Mouse (Mus musculus) forebrain, embryonic 14.5 days (tissue): ENCODE data around the gene Kctd12b. TPM values are rescaled to one million over a fixed set of nuclear protein-coding genes. Genes with fewer than 3 reads are reported as not detected.

Experiments used
- ATAC-seq: fragments of 200-750 bp; cut with Nextera tagmentation; 2 replicates; pipeline ENCODE4 v1.8.0; 2017; ENCODE audit warnings: mild to moderate bottlenecking, moderate library complexity
- DNase-seq: peaks from one replicate; pipeline ENCODE4 v3.0.0-alpha.2; 2015; ENCODE audit warnings: low spot score
- H3K27ac ChIP-seq: fragments of 300-500 bp; sonication (generic); 2 replicates; pipeline ENCODE4 v1.5.1; 2014; ENCODE audit warnings: low read depth, mild to moderate bottlenecking, control low read depth, low read length, moderate library complexity
- H3K27me3 ChIP-seq: fragments of 300-500 bp; sonication (generic); replicated peaks from 2 replicates; pipeline ENCODE4 v1.6.1; 2014; ENCODE audit warnings: low read length, control low read depth, mixed read lengths; ENCODE audit not compliant: control insufficient read depth, insufficient read depth
- H3K36me3 ChIP-seq: fragments of 300-500 bp; sonication (generic); 2 replicates; pipeline ENCODE4 v1.6.1; 2014; ENCODE audit warnings: low read length, control low read depth; ENCODE audit not compliant: control insufficient read depth, insufficient read depth
- H3K4me1 ChIP-seq: fragments of 300-500 bp; sonication (generic); 2 replicates; pipeline ENCODE4 v1.6.1; 2014; ENCODE audit warnings: antibody characterized with exemption, low read length, control low read depth; ENCODE audit not compliant: control insufficient read depth, insufficient read depth
- H3K4me2 ChIP-seq: fragments of 300-500 bp; sonication (generic); 2 replicates; pipeline ENCODE4 v1.6.1; 2014; ENCODE audit warnings: mild to moderate bottlenecking, control low read depth, low read length
- H3K4me3 ChIP-seq: fragments of 300-500 bp; sonication (generic); 2 replicates; pipeline ENCODE4 v1.5.1; 2014; ENCODE audit warnings: low read depth, low read length, control low read depth
- H3K9ac ChIP-seq: fragments of 300-500 bp; sonication (generic); 2 replicates; pipeline ENCODE4 v1.6.1; 2014; ENCODE audit warnings: mild to moderate bottlenecking, low read length, control low read depth, moderate library complexity
- H3K9me3 ChIP-seq: fragments of 300-500 bp; sonication (generic); replicated peaks from 2 replicates; pipeline ENCODE4 v1.6.1; 2016; ENCODE audit warnings: low read length, control low read depth, mixed read lengths; ENCODE audit not compliant: control insufficient read depth
- WGBS: fragments of 180-500 bp; shearing (Covaris S2); extraction: QIAGEN DNeasy Blood & Tissue Kit; methylation state at CpG from one replicate; pipeline ENCODE4 v1.1.7; 2014; 5-methylcytosine and 5-hydroxymethylcytosine counted together
- polyA plus RNA-seq: library from polyadenylated mRNA; unstranded; fragments of >200 nt; fragmentation: Nextera tagmentation; extraction: Ambion mirVana; gene quantifications from 2 replicates; pipeline ENCODE4 v1.2.1, GENCODE M21; 2014

Kctd12b gene
- polyA plus RNA-seq, result 2.1 and 2.5 TPM in 2 replicates

- H3K4me1 ChIP-seq, result no peaks in the 10 kb centered on the region
- WGBS, result 31% methylated on average over 11 of the region's 11 CpGs
- H3K27ac ChIP-seq, result no peak within 1 kb of the TSS
These were observed at the start of gene Kctd12b for GRCm38 (mm10) chrX:153695782-153696395. Gene Kctd12b (minus strand): TSS chrX:153696391.

GRCm38 (mm10) chrX:153742493-153742892, 46.3 kb upstream of the Kctd12b start:
- H3K4me2 ChIP-seq, result no peak overlapping the region
- no peaks in the 10 kb centered on the region for H3K9me3 ChIP-seq
- no peaks in the 10 kb centered on the region for H3K4me1 ChIP-seq
- no peak overlapping the region for H3K4me3 ChIP-seq
- H3K9ac ChIP-seq, result no peak overlapping the region
- no peaks in the 10 kb centered on the region for H3K36me3 ChIP-seq
- no peak for DNase-seq
- H3K27me3 ChIP-seq, result no peaks in the 10 kb centered on the region
- WGBS, result 86% methylated on average over 3 of the region's 3 CpGs
- no peak overlapping the region for H3K27ac ChIP-seq
- no peak for ATAC-seq

More at GRCm38 (mm10) chrX:153695782-153696395, at the start of gene Kctd12b:
- peak within 1 kb of the TSS; percentile 34 for H3K4me2 ChIP-seq
- DNase-seq (peak; percentile 14), ATAC-seq (no peak)
- H3K36me3 ChIP-seq, result no peaks in the 10 kb centered on the region
- peak within 1 kb of the TSS; percentile 3 for H3K4me3 ChIP-seq
- no peaks in the 10 kb centered on the region for H3K9me3 ChIP-seq
- H3K9ac ChIP-seq, result no peak within 1 kb of the TSS
- H3K27me3 ChIP-seq, result no peaks in the 10 kb centered on the region

- no peak overlapping the region for H3K9ac ChIP-seq
- no peaks in the 10 kb centered on the region for H3K9me3 ChIP-seq
- no peaks in the 10 kb centered on the region for H3K4me1 ChIP-seq
- ATAC-seq (no peak), DNase-seq (peak; percentile 19)
- no peak overlapping the region for H3K27ac ChIP-seq
- 0 out of 2 replicates have a peak, but pooled peaks cover 5% of the 10 kb centered on the region for H3K36me3 ChIP-seq
- 71% methylated on average over 4 of the region's 4 CpGs for WGBS
- H3K4me2 ChIP-seq, result no peak overlapping the region
- H3K4me3 ChIP-seq, result no peak overlapping the region
- no peaks in the 10 kb centered on the region for H3K27me3 ChIP-seq
These were observed 39.5 kb upstream of the Kctd12b start for GRCm38 (mm10) chrX:153735697-153736096.

GRCm38 (mm10) chrX:153724400-153724799, 28.2 kb upstream of the Kctd12b start:
- Histone ChIP-seq H3K9me3 (no peaks in the 10 kb centered on the region), H3K36me3 (no peaks in the 10 kb centered on the region), H3K4me1 (no peaks in the 10 kb centered on the region), H3K4me3 (peak overlapping the region; percentile 46), H3K9ac (peak overlapping the region; percentile 47), H3K4me2 (peak overlapping the region; percentile 51), H3K27me3 (no peaks in the 10 kb centered on the region), H3K27ac (peak overlapping the region; percentile 46; the same call in 1 of the 2 replicates)
- WGBS, result 35% methylated on average over 3 of the region's 3 CpGs
- peak; percentile 49; the same call in 1 of the 2 replicates for ATAC-seq
- peak; percentile 68 for DNase-seq

- peak; percentile 81 for DNase-seq
- peak; percentile 88 for ATAC-seq
- H3K36me3 ChIP-seq, result no peaks in the 10 kb centered on the region
- no peaks in the 10 kb centered on the region for H3K27me3 ChIP-seq
- H3K9ac ChIP-seq, result peak within 1 kb of the TSS; percentile 68
- no peaks in the 10 kb centered on the region for H3K4me1 ChIP-seq
- H3K4me2 ChIP-seq, result peak within 1 kb of the TSS; percentile 51
- WGBS, result 25% methylated on average over 32 of the region's 32 CpGs
- H3K4me3 ChIP-seq, result peak within 1 kb of the TSS; percentile 46
- no peaks in the 10 kb centered on the region for H3K9me3 ChIP-seq
- peak within 1 kb of the TSS; percentile 78 for H3K27ac ChIP-seq
These were observed 27.1 kb upstream of the Kctd12b start, which contains the start of gene Nbdy for GRCm38 (mm10) chrX:153723110-153723916. Gene Nbdy (plus strand): TSS chrX:153723590.

- no peak overlapping the region for H3K4me3 ChIP-seq
- ATAC-seq (no peak), DNase-seq (peak; percentile 56)
- no peak overlapping the region for H3K4me2 ChIP-seq
- H3K9me3 ChIP-seq, result no peaks in the 10 kb centered on the region
- H3K4me1 ChIP-seq, result no peaks in the 10 kb centered on the region
- no peak overlapping the region for H3K27ac ChIP-seq
- no peaks in the 10 kb centered on the region for H3K27me3 ChIP-seq
- no peak overlapping the region for H3K9ac ChIP-seq
- H3K36me3 ChIP-seq, result no peaks in the 10 kb centered on the region
- WGBS, result 32% methylated on average over 4 of the region's 4 CpGs
These were observed 23.4 kb upstream of the Kctd12b start for GRCm38 (mm10) chrX:153719602-153720001.

GRCm38 (mm10) chrX:153716716-153717115, 20.5 kb upstream of the Kctd12b start:
- Histone ChIP-seq H3K27ac (no peak overlapping the region), H3K27me3 (no peaks in the 10 kb centered on the region), H3K4me1 (no peaks in the 10 kb centered on the region), H3K4me3 (no peak overlapping the region), H3K9ac (no peak overlapping the region), H3K4me2 (no peak overlapping the region), H3K9me3 (no peaks in the 10 kb centered on the region), H3K36me3 (no peaks in the 10 kb centered on the region)
- WGBS, result 84% methylated on average over 2 of the region's 2 CpGs
- no peak for DNase-seq
- no peak for ATAC-seq

- Histone ChIP-seq H3K9me3 (no peaks in the 10 kb centered on the region), H3K27ac (no peak overlapping the region), H3K4me2 (no peak overlapping the region), H3K9ac (no peak overlapping the region), H3K4me1 (no peaks in the 10 kb centered on the region), H3K4me3 (no peak overlapping the region), H3K27me3 (no peaks in the 10 kb centered on the region), H3K36me3 (no peaks in the 10 kb centered on the region)
- ATAC-seq (peak; percentile 42; the same call in 1 of the 2 replicates), DNase-seq (peak; percentile 59)
- WGBS, result 36% methylated on average over 4 of the region's 4 CpGs
These were observed 11.5 kb upstream of the Kctd12b start for GRCm38 (mm10) chrX:153707735-153708134.

GRCm38 (mm10) chrX:153700463-153700862, 4.3 kb upstream of the Kctd12b start:
- DNase-seq, result peak; percentile 54
- no peaks in the 10 kb centered on the region for H3K4me1 ChIP-seq
- no peak; the same call in 1 of the 2 replicates for ATAC-seq
- no peak overlapping the region for H3K4me2 ChIP-seq
- no peaks in the 10 kb centered on the region for H3K36me3 ChIP-seq
- H3K27ac ChIP-seq, result no peak overlapping the region
- H3K9me3 ChIP-seq, result no peaks in the 10 kb centered on the region
- WGBS, result 61% methylated on average over 3 of the region's 3 CpGs
- no peaks in the 10 kb centered on the region for H3K27me3 ChIP-seq
- H3K9ac ChIP-seq, result no peak overlapping the region
- H3K4me3 ChIP-seq, result no peak overlapping the region
